Mouse (Mus musculus) intestine, embryonic 16.5 days (tissue): ENCODE results near the gene Cuedc1. TPM values are rescaled to one million over a fixed set of nuclear protein-coding genes. Genes with fewer than 3 reads are reported as not detected.

Experiments
- ATAC-seq: fragments of 200-750 bp; cut with Nextera tagmentation; 2 replicates; pipeline ENCODE4 v1.8.0; 2017; ENCODE audit warnings: moderate TSS enrichment, moderate library complexity
- H3K27ac ChIP-seq: fragments of 300-500 bp; sonication (generic); 2 replicates; pipeline ENCODE4 v1.5.1; 2014; ENCODE audit warnings: mild to moderate bottlenecking, low read length
- H3K27me3 ChIP-seq: fragments of 300-500 bp; sonication (generic); replicated peaks from 2 replicates; pipeline ENCODE4 v1.6.1; 2014; ENCODE audit warnings: low read length, control low read depth, mixed read lengths; ENCODE audit not compliant: control insufficient read depth, insufficient read depth
- H3K36me3 ChIP-seq: fragments of 300-500 bp; sonication (generic); 2 replicates; pipeline ENCODE4 v1.6.1; 2014; ENCODE audit warnings: low read length, control low read depth; ENCODE audit not compliant: control insufficient read depth, insufficient read depth
- H3K4me1 ChIP-seq: fragments of 300-500 bp; sonication (generic); 2 replicates; pipeline ENCODE4 v1.6.1; 2014; ENCODE audit warnings: low read length, control low read depth, mixed read lengths; ENCODE audit not compliant: control insufficient read depth, insufficient read depth
- H3K4me2 ChIP-seq: fragments of 300-500 bp; sonication (generic); 2 replicates; pipeline ENCODE4 v1.6.1; 2014; ENCODE audit warnings: low read depth, low read length, control low read depth
- H3K4me3 ChIP-seq: fragments of 300-500 bp; sonication (generic); 2 replicates; pipeline ENCODE4 v1.5.1; 2014; ENCODE audit warnings: mild to moderate bottlenecking, low read length
- H3K9ac ChIP-seq: fragments of 300-500 bp; sonication (generic); 2 replicates; pipeline ENCODE4 v1.6.1; 2014; ENCODE audit warnings: low read depth, low read length
- H3K9me3 ChIP-seq: fragments of 300-500 bp; sonication (generic); 2 replicates; pipeline ENCODE4 v1.6.1; 2016; ENCODE audit warnings: low read length, control low read depth; ENCODE audit not compliant: control insufficient read depth
- WGBS: fragments of 180-500 bp; shearing (Covaris S2); extraction: QIAGEN DNeasy Blood & Tissue Kit; methylation state at CpG from one replicate; pipeline ENCODE4 v1.1.7; 2014; 5-methylcytosine and 5-hydroxymethylcytosine counted together
- polyA plus RNA-seq: library from polyadenylated mRNA; unstranded; fragments of >200 nt; fragmentation: Nextera tagmentation; extraction: Ambion mirVana; gene quantifications from 2 replicates; pipeline ENCODE4 v1.2.1, GENCODE M21; 2015

Cuedc1 gene
- polyA plus RNA-seq, 1 experiment from 2014 or later = 8.5 TPM

- no peaks in the 10 kb centered on the region for H3K36me3 ChIP-seq
- H3K4me1 ChIP-seq = peaks cover 11% of the 10 kb centered on the region
- no peaks in the 10 kb centered on the region for H3K27me3 ChIP-seq
- H3K4me2 ChIP-seq = no peak overlapping the region
- 75% methylated on average over 4 of the region's 4 CpGs for WGBS
- no peak overlapping the region for H3K27ac ChIP-seq
- H3K9ac ChIP-seq = no peak overlapping the region
- ATAC-seq = no peak
- H3K9me3 ChIP-seq = no peaks in the 10 kb centered on the region
- H3K4me3 ChIP-seq = no peak overlapping the region
Measured at GRCm38 (mm10) chr11:88231213-88231790, 133.4 kb downstream of the Cuedc1 start.

GRCm38 (mm10) chr11:88233528-88234427 lies 135.9 kb downstream of the Cuedc1 start:
- Histone ChIP-seq H3K36me3 (no peaks in the 10 kb centered on the region), H3K27ac (peak overlapping the region; percentile 51), H3K9ac (no peak overlapping the region), H3K4me3 (no peak overlapping the region), H3K27me3 (no peaks in the 10 kb centered on the region), H3K4me1 (peaks cover 11% of the 10 kb centered on the region), H3K4me2 (no peak overlapping the region), H3K9me3 (no peaks in the 10 kb centered on the region)
- no peak for ATAC-seq
- 52% methylated on average over 17 of the region's 17 CpGs for WGBS

- peaks cover 11% of the 10 kb centered on the region for H3K4me1 ChIP-seq
- no peaks in the 10 kb centered on the region for H3K36me3 ChIP-seq
- H3K4me2 ChIP-seq = no peak overlapping the region
- WGBS = 40% methylated on average over 4 of the region's 4 CpGs
- H3K27ac ChIP-seq = peak overlapping the region; percentile 49; the same call in 1 of the 2 replicates
- peak; percentile 17; the same call in 1 of the 2 replicates for ATAC-seq
- H3K27me3 ChIP-seq = no peaks in the 10 kb centered on the region
- no peak overlapping the region for H3K4me3 ChIP-seq
- no peak overlapping the region for H3K9ac ChIP-seq
- H3K9me3 ChIP-seq = no peaks in the 10 kb centered on the region
Measured at GRCm38 (mm10) chr11:88234789-88235188, 136.9 kb downstream of the Cuedc1 start.

GRCm38 (mm10) chr11:88235221-88236203 lies 137.7 kb downstream of the Cuedc1 start:
- ATAC-seq = peak; percentile 86
- Histone ChIP-seq H3K9ac (peak overlapping the region; percentile 38; the same call in 1 of the 2 replicates), H3K27ac (peak overlapping the region; percentile 52; the same call in 1 of the 2 replicates), H3K4me2 (peak overlapping the region; percentile 65), H3K9me3 (no peaks in the 10 kb centered on the region), H3K27me3 (no peaks in the 10 kb centered on the region), H3K36me3 (no peaks in the 10 kb centered on the region), H3K4me3 (peak overlapping the region; percentile 33), H3K4me1 (peaks cover 11% of the 10 kb centered on the region)
- 14% methylated on average over 23 of the region's 23 CpGs for WGBS

GRCm38 (mm10) chr11:88240275-88240674 lies 142.4 kb downstream of the Cuedc1 start:
- 84% methylated on average over 10 of the region's 10 CpGs for WGBS
- H3K27me3 ChIP-seq = no peaks in the 10 kb centered on the region
- H3K9ac ChIP-seq = no peak overlapping the region
- no peak overlapping the region for H3K4me2 ChIP-seq
- H3K27ac ChIP-seq = no peak overlapping the region
- H3K36me3 ChIP-seq = no peaks in the 10 kb centered on the region
- H3K4me3 ChIP-seq = no peak overlapping the region
- H3K4me1 ChIP-seq = peaks cover 12% of the 10 kb centered on the region
- H3K9me3 ChIP-seq = no peaks in the 10 kb centered on the region
- no peak for ATAC-seq

GRCm38 (mm10) chr11:88240736-88241353 lies 143.0 kb downstream of the Cuedc1 start:
- WGBS = 32% methylated on average over 10 of the region's 10 CpGs
- Histone ChIP-seq H3K4me1 (peaks cover 8% of the 10 kb centered on the region), H3K36me3 (no peaks in the 10 kb centered on the region), H3K27ac (no peak overlapping the region), H3K4me2 (no peak overlapping the region), H3K9me3 (no peaks in the 10 kb centered on the region), H3K27me3 (no peaks in the 10 kb centered on the region), H3K9ac (no peak overlapping the region), H3K4me3 (no peak overlapping the region)
- no peak for ATAC-seq

- Histone ChIP-seq H3K27ac (no peak overlapping the region), H3K4me1 (peaks cover 8% of the 10 kb centered on the region), H3K4me3 (no peak overlapping the region), H3K9ac (peak overlapping the region; percentile 30; the same call in 1 of the 2 replicates), H3K27me3 (no peaks in the 10 kb centered on the region), H3K9me3 (no peaks in the 10 kb centered on the region), H3K4me2 (no peak overlapping the region), H3K36me3 (no peaks in the 10 kb centered on the region)
- peak; percentile 76 for ATAC-seq
- WGBS = 51% methylated on average over 12 of the region's 12 CpGs
Measured at GRCm38 (mm10) chr11:88241468-88242301, 143.8 kb downstream of the Cuedc1 start.
